Mouse (Mus musculus): ENCODE measurements around the gene Mcm10. TPM values are rescaled to one million over a fixed set of nuclear protein-coding genes. Genes with fewer than 3 reads are reported as not detected.
A peak's percentile ranks its signal among the peaks of the same experiment; 100 is the strongest.

The Mcm10 gene
- polyA plus RNA-seq, 1 experiment from 2014 or later = 9.3 TPM

DNA sequence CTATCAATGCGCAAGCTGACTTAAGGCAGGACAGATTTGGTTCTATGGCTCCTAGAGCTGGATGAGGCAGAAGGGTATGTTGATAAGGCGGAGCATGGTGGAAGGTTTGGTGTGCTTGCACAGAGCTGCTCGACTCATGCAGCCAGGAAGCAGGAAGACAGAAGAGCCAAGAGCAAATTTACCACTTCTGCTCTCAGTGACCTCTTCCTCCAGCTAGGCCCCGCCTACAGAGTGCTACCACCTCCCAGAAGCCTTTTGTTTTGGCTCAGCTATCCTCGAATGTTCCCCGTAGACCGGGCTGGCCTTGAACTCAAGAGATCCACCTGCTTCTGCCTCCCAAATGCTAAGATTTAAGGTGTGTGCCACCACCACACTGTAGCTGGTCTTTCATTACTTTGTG lies 2.0 kb upstream of the Mcm10 start:
- no peaks in the 10 kb centered on the region; the same call in 1 of the 2 replicates for H3K36me3 ChIP-seq (ENCODE audit: control insufficient read depth, insufficient read depth)
- no peak overlapping the region for H3K4me3 ChIP-seq (ENCODE audit: low read depth, low read length)
- no peak overlapping the region for H3K9ac ChIP-seq (ENCODE audit: low read depth, low read length)
- no peaks in the 10 kb centered on the region for H3K27me3 ChIP-seq (replicated peaks; ENCODE audit: control insufficient read depth, insufficient read depth, low read length)
- H3K4me2 ChIP-seq (replicated peaks; ENCODE audit: low read depth) = no peak overlapping the region
- WGBS = 67% methylated on average over 7 of the region's 7 CpGs
- TF ChIP-seq CTCF (IDR thresholded peaks at IDR 0.05; ENCODE audit: low read depth) = no peak
- no peaks in the 10 kb centered on the region; the same call in 1 of the 2 replicates for H3K4me1 ChIP-seq (replicated peaks; ENCODE audit: control insufficient read depth, insufficient read depth, low read length)
- H3K9me3 ChIP-seq (ENCODE audit: control insufficient read depth) = no peaks in the 10 kb centered on the region
- no peak for ATAC-seq
- no peak overlapping the region for H3K27ac ChIP-seq (ENCODE audit: low read depth, low read length)

DNA sequence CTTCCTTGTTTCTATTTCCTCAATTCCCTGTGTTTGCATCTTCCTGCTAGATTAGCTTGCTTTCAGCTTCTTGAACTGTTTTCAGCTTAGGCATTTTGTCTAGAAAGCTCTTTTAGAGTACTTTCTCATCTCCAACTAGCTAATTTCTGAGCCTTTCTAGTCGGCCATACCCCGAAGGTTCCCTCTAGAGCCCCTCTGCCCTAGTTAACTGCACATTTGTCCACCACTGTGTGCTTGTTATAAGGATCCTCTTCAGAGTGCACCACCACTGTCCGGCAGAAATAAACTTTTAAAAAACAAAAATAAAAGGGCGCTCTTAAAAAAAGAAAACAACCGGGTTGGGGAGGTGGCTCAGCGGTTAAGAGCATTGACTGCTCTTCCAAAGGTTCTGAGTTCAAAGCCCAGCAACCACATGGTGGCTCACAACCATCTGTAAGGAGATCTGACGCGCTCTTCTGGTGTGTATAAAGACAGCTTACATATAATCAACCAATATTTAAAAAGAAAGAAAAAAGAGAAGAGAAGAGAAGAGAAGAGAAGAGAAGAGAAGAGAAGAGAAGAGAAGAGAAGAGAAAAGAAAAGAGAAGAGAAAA lies 597 bp downstream of the Mcm10 start:
- Histone ChIP-seq H3K27me3 (replicated peaks; ENCODE audit: control insufficient read depth, insufficient read depth, low read length) (no peaks in the 10 kb centered on the region), H3K4me3 (ENCODE audit: low read depth, low read length) (peak overlapping the region; percentile 65), H3K9ac (ENCODE audit: low read depth, low read length) (peak overlapping the region; percentile 47; the same call in 1 of the 2 replicates), H3K36me3 (ENCODE audit: control insufficient read depth, insufficient read depth) (peaks cover 18% of the 10 kb centered on the region), H3K27ac (ENCODE audit: low read depth, low read length) (peak overlapping the region; percentile 22; the same call in 1 of the 2 replicates), H3K9me3 (ENCODE audit: control insufficient read depth) (no peaks in the 10 kb centered on the region), H3K4me1 (replicated peaks; ENCODE audit: control insufficient read depth, insufficient read depth, low read length) (no peaks in the 10 kb centered on the region; the same call in 1 of the 2 replicates), H3K4me2 (replicated peaks; ENCODE audit: low read depth) (peak overlapping the region; percentile 69)
- TF ChIP-seq CTCF (IDR thresholded peaks at IDR 0.05; ENCODE audit: low read depth) = no peak
- no peak for ATAC-seq
- 8% methylated on average over 8 of the region's 8 CpGs for WGBS

DNA sequence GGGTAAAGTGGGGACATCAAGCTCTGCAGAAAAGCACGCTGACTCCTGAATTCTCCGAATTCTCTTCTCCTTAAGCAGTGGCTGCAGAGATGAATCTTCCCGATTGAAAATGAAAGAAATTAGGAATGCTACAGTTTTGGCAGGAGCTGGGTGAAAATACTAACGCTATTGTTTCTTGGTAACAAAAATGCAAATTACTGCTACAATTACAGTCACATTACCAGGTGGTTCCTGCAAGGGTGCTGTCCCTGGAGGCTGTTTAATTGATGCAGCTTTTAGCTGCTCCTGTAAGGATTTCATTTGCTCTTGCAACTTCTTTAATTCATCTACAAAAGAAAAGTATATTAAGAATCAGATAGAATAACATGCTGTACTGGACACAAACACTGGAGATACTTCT lies 5.5 kb downstream of the Mcm10 start:
- no peak overlapping the region for H3K4me3 ChIP-seq (ENCODE audit: low read depth, low read length)
- no peak for TF ChIP-seq CTCF (IDR thresholded peaks at IDR 0.05; ENCODE audit: low read depth)
- ATAC-seq = no peak
- peaks cover 39% of the 10 kb centered on the region for H3K36me3 ChIP-seq (ENCODE audit: control insufficient read depth, insufficient read depth)
- no peaks in the 10 kb centered on the region for H3K27me3 ChIP-seq (replicated peaks; ENCODE audit: control insufficient read depth, insufficient read depth, low read length)
- no peak overlapping the region for H3K4me2 ChIP-seq (replicated peaks; ENCODE audit: low read depth)
- H3K9me3 ChIP-seq (ENCODE audit: control insufficient read depth) = no peaks in the 10 kb centered on the region
- WGBS = 94% methylated on average over 4 of the region's 4 CpGs
- H3K9ac ChIP-seq (ENCODE audit: low read depth, low read length) = no peak overlapping the region
- no peak overlapping the region for H3K27ac ChIP-seq (ENCODE audit: low read depth, low read length)
- H3K4me1 ChIP-seq (replicated peaks; ENCODE audit: control insufficient read depth, insufficient read depth, low read length) = no peaks in the 10 kb centered on the region; the same call in 1 of the 2 replicates

DNA sequence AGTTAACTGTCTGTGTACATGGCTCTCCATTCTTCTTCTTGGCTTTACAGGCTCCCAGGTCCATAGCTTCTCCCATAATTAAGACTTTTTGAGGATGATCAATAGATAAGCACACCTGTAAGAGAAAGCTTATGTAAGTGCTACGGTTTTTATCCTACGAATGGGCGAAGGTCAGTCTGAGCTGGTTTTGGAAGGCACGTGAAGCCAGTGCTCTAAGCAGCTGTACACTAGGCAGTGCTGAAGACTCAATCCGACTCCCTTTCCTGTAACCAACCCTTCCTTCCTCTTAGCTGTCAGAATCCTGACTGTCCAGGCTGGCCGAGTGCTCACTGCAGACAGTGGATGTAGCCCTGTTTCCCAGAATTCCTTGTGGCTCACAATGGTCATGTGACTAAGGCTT lies 11.3 kb downstream of the Mcm10 start:
- Histone ChIP-seq H3K27ac (ENCODE audit: low read depth, low read length) (no peak overlapping the region), H3K4me2 (replicated peaks; ENCODE audit: low read depth) (no peak overlapping the region), H3K36me3 (ENCODE audit: control insufficient read depth, insufficient read depth) (peaks cover 27% of the 10 kb centered on the region), H3K9me3 (ENCODE audit: control insufficient read depth) (no peaks in the 10 kb centered on the region), H3K4me3 (ENCODE audit: low read depth, low read length) (no peak overlapping the region), H3K27me3 (replicated peaks; ENCODE audit: control insufficient read depth, insufficient read depth, low read length) (no peaks in the 10 kb centered on the region), H3K4me1 (replicated peaks; ENCODE audit: control insufficient read depth, insufficient read depth, low read length) (no peaks in the 10 kb centered on the region), H3K9ac (ENCODE audit: low read depth, low read length) (no peak overlapping the region)
- ATAC-seq = no peak
- no peak for TF ChIP-seq CTCF (IDR thresholded peaks at IDR 0.05; ENCODE audit: low read depth)
- 80% methylated on average over 6 of the region's 6 CpGs for WGBS

GRCm38 (mm10) chr2:4998905-4999304 lies 13.7 kb downstream of the Mcm10 start:
- Histone ChIP-seq H3K36me3 (ENCODE audit: control insufficient read depth, insufficient read depth) (peaks cover 24% of the 10 kb centered on the region), H3K4me2 (replicated peaks; ENCODE audit: low read depth) (no peak overlapping the region), H3K9ac (ENCODE audit: low read depth, low read length) (no peak overlapping the region), H3K4me1 (replicated peaks; ENCODE audit: control insufficient read depth, insufficient read depth, low read length) (no peaks in the 10 kb centered on the region), H3K27ac (ENCODE audit: low read depth, low read length) (no peak overlapping the region), H3K9me3 (ENCODE audit: control insufficient read depth) (no peaks in the 10 kb centered on the region), H3K4me3 (ENCODE audit: low read depth, low read length) (no peak overlapping the region), H3K27me3 (replicated peaks; ENCODE audit: control insufficient read depth, insufficient read depth, low read length) (no peaks in the 10 kb centered on the region)
- WGBS = 74% methylated on average over 3 of the region's 3 CpGs
- peak; percentile 77 for TF ChIP-seq CTCF (IDR thresholded peaks at IDR 0.05; ENCODE audit: low read depth)
- no peak for ATAC-seq

DNA sequence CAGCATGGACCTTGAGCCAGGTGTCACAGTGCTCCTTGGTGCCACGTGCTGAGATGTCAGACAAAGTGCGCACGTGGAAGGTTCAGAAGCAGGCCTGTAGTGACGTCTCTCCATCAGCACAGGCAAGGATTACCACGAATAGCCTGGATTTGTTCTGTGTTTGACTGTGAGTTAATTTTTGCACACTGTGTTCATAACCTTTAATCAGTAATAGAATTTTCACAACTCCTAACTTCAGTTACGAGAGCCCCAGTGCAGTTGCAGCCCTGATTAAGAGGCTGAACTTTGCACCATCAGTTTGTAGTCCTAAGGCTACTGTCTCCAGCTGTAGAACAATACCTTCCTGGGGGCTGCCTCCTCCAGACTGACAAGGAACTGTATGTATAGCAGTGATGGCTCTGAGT lies 16.2 kb downstream of the Mcm10 start:
- WGBS = 48% methylated on average over 6 of the region's 6 CpGs
- no peak for TF ChIP-seq CTCF (IDR thresholded peaks at IDR 0.05; ENCODE audit: low read depth)
- peak; percentile 93 for ATAC-seq
- Histone ChIP-seq H3K4me2 (replicated peaks; ENCODE audit: low read depth) (no peak overlapping the region), H3K4me3 (ENCODE audit: low read depth, low read length) (no peak overlapping the region), H3K4me1 (replicated peaks; ENCODE audit: control insufficient read depth, insufficient read depth, low read length) (no peaks in the 10 kb centered on the region), H3K36me3 (ENCODE audit: control insufficient read depth, insufficient read depth) (peaks cover 31% of the 10 kb centered on the region), H3K9me3 (ENCODE audit: control insufficient read depth) (no peaks in the 10 kb centered on the region), H3K9ac (ENCODE audit: low read depth, low read length) (no peak overlapping the region), H3K27ac (ENCODE audit: low read depth, low read length) (peak overlapping the region; percentile 69), H3K27me3 (replicated peaks; ENCODE audit: control insufficient read depth, insufficient read depth, low read length) (no peaks in the 10 kb centered on the region)

Data from intestine, postnatal 0 days (tissue).